Mouse (Mus musculus): ENCODE results near the gene Slc38a6. TPM values are rescaled to one million over a fixed set of nuclear protein-coding genes. Genes with fewer than 3 reads are reported as not detected.

Gene Slc38a6
- polyA plus RNA-seq, 1 experiment from 2014 or later = 7.6 TPM

DNA sequence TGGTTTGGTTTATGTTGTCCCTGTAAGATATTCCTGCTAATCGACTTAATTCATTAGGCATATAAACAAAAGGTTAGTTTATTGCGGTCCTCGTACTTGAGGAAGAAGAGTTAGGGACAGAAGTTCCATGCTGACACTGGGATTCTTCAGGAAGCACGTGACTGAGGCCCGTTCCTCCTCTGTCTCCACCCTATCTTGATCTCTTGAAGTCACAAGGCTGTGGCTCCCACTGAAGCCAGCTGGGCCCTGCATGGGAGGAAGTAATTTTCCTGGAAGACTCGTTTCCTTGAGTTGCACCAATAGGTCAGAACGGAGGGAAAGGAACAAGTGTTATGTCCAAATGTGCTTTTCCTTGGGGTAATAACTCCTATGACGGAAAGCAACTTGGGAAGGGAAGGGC is 1.0 kb downstream of the Slc38a6 start:
- Histone ChIP-seq H3K4me3 (peak overlapping the region; percentile 75), H3K9me3 (replicated peaks) (no peaks in the 10 kb centered on the region), H3K4me2 (peak overlapping the region; percentile 70), H3K36me3 (ENCODE audit: poor library complexity, severe bottlenecking) (peaks cover 11% of the 10 kb centered on the region; the same call in 1 of the 2 replicates), H3K9ac (peak overlapping the region; percentile 87), H3K27me3 (no peaks in the 10 kb centered on the region), H3K4me1 (peaks cover 17% of the 10 kb centered on the region), H3K27ac (no peak overlapping the region)
- WGBS = 75% methylated on average over 8 of the region's 8 CpGs
- ATAC-seq = no peak

DNA sequence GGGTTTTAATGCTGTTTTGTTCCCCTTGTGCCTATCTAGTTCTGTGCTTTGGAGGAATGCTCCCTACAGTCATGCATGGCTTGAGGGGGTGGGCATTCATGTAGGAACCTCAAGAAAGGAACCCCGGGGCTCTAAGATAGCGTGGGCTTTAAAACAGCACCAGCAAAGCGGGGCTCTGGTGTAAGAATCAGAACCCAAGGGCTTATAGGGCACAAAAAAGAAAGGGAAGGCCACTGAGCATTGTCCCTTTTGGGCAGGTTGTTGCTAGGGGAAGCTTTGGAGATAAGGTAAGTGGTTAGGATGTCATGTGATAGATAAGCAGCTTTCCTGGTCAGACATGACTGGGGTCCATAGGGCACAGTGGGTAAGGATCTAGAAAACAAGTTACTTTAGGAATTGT is 2.0 kb downstream of the Slc38a6 start:
- Histone ChIP-seq H3K27me3 (no peaks in the 10 kb centered on the region), H3K4me2 (no peak overlapping the region), H3K4me1 (peaks cover 17% of the 10 kb centered on the region), H3K27ac (no peak overlapping the region), H3K36me3 (ENCODE audit: poor library complexity, severe bottlenecking) (peaks cover 8% of the 10 kb centered on the region; the same call in 1 of the 2 replicates), H3K9me3 (replicated peaks) (no peaks in the 10 kb centered on the region), H3K4me3 (no peak overlapping the region), H3K9ac (no peak overlapping the region)
- no peak for ATAC-seq
- whole genome bisulfite sequencing = 96% methylated on average over 3 of the region's 3 CpGs

DNA sequence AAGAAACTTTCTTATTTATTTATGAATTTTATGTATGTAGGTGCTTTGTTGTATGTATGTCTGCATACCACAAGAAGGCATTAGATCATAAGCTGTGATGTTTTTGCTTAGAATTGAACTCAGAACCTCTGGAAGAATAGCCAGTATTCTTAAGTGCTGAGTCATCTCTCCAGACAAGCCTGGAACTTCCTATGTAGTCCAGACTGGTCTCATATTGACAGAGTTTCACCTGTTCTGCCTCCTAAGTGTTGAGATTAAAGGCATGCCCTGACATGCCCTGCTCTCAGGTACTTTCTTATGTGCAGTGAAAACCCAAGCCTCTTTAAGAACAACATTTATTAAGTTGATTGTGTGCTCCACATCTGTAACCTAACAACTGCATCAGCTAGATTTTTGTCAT is 8.3 kb downstream of the Slc38a6 start:
- H3K36me3 ChIP-seq (ENCODE audit: poor library complexity, severe bottlenecking) = peaks cover 11% of the 10 kb centered on the region
- H3K9me3 ChIP-seq (replicated peaks) = no peaks in the 10 kb centered on the region
- H3K4me2 ChIP-seq = no peak overlapping the region
- no peaks in the 10 kb centered on the region for H3K4me1 ChIP-seq
- H3K4me3 ChIP-seq = no peak overlapping the region
- no peak for ATAC-seq
- no peaks in the 10 kb centered on the region for H3K27me3 ChIP-seq
- H3K27ac ChIP-seq = no peak overlapping the region
- no peak overlapping the region for H3K9ac ChIP-seq

DNA sequence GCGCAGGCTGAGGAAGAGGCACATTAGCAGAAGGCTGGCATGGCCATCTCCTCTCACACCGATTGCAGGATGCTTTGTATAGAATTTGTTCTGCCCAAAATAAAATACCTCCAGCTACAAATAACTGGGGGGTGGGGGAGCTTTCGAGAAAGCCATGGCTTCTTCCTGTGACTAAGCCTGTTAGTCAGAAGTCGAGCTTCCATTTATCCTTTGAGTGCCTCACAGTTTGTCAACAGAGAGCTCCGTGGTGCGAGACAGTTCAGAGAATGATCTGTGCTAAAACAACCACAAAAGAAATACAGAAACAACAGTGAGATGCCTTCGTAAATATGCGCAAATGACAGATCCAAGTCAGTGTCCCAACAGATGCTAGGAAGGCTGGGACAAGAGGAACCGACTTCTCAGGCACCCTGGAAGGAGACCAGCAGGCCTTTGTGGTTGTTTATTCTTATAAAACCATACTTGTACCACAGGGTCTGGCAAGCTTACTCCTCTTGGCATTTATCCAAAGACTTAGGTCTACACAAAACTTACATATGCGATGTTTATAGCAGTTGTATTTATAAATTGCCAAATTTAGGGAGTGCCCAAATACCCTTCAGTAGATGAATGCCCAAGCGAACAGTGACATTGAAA is 9.0 kb downstream of the Slc38a6 start:
- no peak for ATAC-seq
- Histone ChIP-seq H3K4me1 (no peaks in the 10 kb centered on the region), H3K36me3 (ENCODE audit: poor library complexity, severe bottlenecking) (peaks cover 13% of the 10 kb centered on the region), H3K4me3 (no peak overlapping the region), H3K4me2 (no peak overlapping the region), H3K27me3 (no peaks in the 10 kb centered on the region), H3K9ac (no peak overlapping the region), H3K27ac (no peak overlapping the region), H3K9me3 (replicated peaks) (no peaks in the 10 kb centered on the region)
- WGBS = 88% methylated on average over 11 of the region's 11 CpGs

DNA sequence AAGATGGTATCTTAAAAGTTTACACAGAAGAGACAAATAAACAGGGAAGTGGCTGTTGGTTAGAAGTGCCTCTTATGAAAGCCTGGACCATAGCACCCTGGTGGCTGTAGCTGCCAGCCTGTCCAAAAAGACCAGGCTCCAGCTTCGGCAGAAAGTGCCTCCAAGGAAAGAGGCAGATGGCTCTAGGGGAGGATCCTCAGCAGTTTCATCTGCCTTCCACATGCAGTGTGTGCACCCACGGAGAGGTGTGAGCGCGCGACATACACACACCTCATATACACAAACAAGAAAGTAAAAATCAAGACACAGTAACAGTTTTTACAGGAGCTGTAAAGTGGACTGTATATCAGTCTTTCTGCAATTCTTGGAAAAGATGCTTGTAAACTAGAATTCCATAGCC is 12.0 kb downstream of the Slc38a6 start:
- ATAC-seq = no peak
- peaks cover 18% of the 10 kb centered on the region for H3K36me3 ChIP-seq (ENCODE audit: poor library complexity, severe bottlenecking)
- no peak overlapping the region for H3K27ac ChIP-seq
- WGBS = 87% methylated on average over 5 of the region's 5 CpGs
- no peak overlapping the region for H3K9ac ChIP-seq
- no peak overlapping the region for H3K4me2 ChIP-seq
- no peaks in the 10 kb centered on the region for H3K9me3 ChIP-seq (replicated peaks)
- no peaks in the 10 kb centered on the region for H3K27me3 ChIP-seq
- no peak overlapping the region for H3K4me3 ChIP-seq
- H3K4me1 ChIP-seq = no peaks in the 10 kb centered on the region

DNA sequence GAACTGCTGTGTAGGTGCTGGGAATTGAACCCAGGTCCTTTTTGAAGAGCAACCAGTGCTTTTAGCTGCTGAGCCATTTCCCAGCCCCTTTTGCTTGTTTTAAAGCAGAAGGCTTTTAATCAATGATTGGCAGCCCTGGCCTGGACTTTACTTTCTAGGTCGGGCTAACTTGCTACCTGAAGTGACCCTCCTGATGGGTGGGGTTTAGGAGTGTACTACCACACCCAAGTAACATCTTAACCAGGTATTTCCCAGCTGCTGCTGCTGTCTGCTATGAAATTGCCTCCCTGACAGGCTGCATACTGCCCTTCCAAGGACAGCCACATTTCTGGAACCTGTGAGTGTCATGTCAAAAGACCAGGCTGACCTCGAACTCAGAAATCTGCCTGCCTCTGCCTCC is 14.0 kb downstream of the Slc38a6 start:
- Histone ChIP-seq H3K9ac (no peak overlapping the region), H3K36me3 (ENCODE audit: poor library complexity, severe bottlenecking) (peaks cover 10% of the 10 kb centered on the region), H3K4me2 (no peak overlapping the region), H3K27ac (no peak overlapping the region), H3K9me3 (replicated peaks) (no peaks in the 10 kb centered on the region), H3K4me3 (no peak overlapping the region), H3K27me3 (no peaks in the 10 kb centered on the region), H3K4me1 (no peaks in the 10 kb centered on the region)
- no peak for ATAC-seq
- 100% methylated on average over 2 of the region's 2 CpGs for WGBS

DNA sequence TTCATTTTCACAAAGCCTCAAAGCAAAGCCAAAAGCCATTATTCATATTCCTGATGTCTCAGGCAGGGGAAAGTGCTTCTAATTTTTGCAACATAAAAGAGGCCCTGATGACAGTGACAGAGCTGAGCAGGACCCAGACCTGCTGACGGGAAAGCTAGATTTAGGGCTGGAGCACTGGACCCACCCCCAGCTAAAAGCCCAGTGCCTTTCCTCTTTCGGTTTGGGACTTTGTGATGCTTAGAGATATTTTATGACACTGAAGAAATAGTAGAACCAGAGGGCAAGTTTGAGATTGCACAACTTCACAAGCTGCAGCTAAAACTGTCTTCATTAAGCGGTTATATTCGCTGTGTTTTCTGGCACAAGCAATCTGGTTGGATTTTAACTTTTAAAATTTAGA is 18.1 kb downstream of the Slc38a6 start:
- H3K4me3 ChIP-seq = no peak overlapping the region
- 91% methylated on average over 4 of the region's 4 CpGs for WGBS
- peaks cover 8% of the 10 kb centered on the region for H3K36me3 ChIP-seq (ENCODE audit: poor library complexity, severe bottlenecking)
- no peak overlapping the region for H3K4me2 ChIP-seq
- H3K27ac ChIP-seq = no peak overlapping the region
- no peaks in the 10 kb centered on the region for H3K4me1 ChIP-seq
- H3K27me3 ChIP-seq = no peaks in the 10 kb centered on the region
- ATAC-seq = no peak
- H3K9me3 ChIP-seq (replicated peaks) = no peaks in the 10 kb centered on the region
- H3K9ac ChIP-seq = no peak overlapping the region

DNA sequence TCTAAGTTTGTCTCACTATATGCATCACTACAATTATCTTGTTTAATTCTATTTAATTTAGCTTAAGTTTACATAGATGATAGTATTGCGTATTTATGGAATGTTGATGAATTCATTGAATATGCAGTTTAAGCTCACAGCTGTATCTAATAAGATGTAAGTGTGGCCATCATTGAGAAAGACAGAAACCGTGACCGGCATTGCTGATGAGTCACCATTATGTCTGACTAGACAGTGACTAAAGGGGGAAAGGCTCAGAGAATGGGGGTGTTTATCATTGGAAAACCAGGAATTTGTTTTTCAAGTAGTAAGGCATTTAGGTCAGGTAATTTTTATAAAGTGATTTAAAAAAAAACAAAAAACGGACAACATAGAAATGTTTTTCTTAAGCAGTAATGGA is 21.2 kb downstream of the Slc38a6 start:
- no peak overlapping the region for H3K4me3 ChIP-seq
- H3K4me2 ChIP-seq = no peak overlapping the region
- WGBS = 93% methylated on average over 4 of the region's 4 CpGs
- H3K36me3 ChIP-seq (ENCODE audit: poor library complexity, severe bottlenecking) = no peaks in the 10 kb centered on the region
- no peak overlapping the region for H3K9ac ChIP-seq
- H3K9me3 ChIP-seq (replicated peaks) = no peaks in the 10 kb centered on the region
- no peak overlapping the region for H3K27ac ChIP-seq
- H3K4me1 ChIP-seq = no peaks in the 10 kb centered on the region
- no peak for ATAC-seq
- H3K27me3 ChIP-seq = no peaks in the 10 kb centered on the region

DNA sequence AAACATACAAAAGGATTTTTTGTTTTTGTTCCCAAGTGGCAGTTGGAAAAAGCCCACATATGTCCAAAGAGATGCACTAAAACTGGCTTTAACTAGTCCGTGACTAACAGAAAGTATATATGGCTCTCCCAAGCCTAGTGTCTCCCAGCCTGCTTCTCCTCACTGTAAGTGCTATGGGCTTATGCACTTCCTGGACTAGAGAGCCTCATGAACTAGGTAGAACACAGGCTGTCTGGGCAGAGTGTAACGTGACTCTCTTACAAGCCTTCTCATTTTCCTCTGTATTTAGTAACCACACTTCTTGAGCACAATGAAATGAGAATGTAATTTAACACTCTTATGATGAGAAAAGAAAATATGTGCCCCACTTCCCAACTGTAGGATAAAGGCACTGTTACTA is 22.1 kb downstream of the Slc38a6 start:
- WGBS = 91% methylated on average over 2 of the region's 2 CpGs
- Histone ChIP-seq H3K4me2 (no peak overlapping the region), H3K9ac (no peak overlapping the region), H3K36me3 (ENCODE audit: poor library complexity, severe bottlenecking) (no peaks in the 10 kb centered on the region), H3K4me1 (no peaks in the 10 kb centered on the region), H3K27ac (no peak overlapping the region), H3K9me3 (replicated peaks) (no peaks in the 10 kb centered on the region), H3K27me3 (no peaks in the 10 kb centered on the region), H3K4me3 (no peak overlapping the region)
- ATAC-seq = no peak

DNA sequence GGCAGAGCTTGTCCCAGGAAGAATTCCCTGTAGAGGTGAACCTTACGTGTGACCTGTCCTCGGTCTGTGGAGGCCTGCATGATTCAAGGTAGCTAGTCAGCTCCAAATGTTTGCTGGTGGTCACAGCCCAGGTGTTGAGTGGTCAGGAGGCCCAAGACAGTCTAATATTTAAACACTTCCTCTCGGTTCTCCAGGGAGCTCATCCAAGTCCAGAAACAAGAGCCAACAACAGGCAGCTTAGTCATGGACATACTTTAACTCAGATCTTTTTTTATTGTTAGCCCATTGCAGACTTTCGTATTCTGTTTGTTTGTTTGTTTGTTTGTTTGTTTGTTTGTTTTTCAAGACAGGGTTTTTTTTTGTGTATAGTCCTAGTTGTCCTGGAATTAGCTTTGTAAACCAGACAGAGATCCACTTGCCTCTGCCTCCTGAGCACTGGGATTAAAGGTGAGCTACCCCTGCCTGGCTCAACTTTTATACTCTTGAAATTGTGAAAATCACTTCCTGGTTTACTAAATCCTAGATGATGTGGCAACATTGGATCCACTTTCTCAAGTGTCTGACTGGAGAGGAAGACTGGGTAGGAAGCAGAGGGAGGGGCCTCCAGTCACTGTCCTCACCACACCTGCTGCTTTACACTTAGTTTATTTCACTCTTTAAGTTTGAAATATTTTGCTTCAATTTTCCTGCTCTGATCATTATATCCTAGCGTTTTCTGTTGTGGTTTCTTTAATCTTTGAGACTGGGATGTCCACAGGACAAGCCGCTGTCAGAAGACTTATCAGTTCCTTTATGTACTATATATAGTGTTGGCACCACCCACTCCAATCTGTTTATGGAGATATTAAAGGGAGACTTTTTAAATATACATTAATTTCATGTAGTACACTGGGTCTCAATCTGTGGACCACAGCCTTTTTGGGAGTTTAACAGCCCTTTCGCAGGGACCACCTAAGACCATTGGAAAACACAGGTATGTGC is 31.4 kb downstream of the Slc38a6 start:
- WGBS = 95% methylated on average over 7 of the region's 7 CpGs

DNA sequence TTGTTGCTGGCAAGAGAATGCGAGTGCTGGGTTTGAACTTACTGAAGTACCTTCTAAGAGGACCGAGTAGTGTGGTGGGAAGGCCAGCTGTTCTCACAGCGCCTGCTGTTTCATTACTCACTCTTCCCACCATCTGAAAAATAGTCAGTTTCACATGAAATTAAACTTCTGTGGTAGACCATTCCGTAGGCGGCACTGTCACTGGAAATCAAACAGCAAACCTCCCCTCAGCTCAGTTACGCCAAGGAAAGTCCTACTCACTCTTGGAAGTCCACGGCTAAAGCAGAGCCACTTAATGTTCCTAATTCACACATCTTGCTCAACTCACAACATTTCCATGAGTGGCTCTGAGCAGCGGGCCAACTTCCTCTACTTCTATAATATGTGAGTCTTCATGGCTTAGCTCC is 37.6 kb downstream of the Slc38a6 start:
- no peak overlapping the region for H3K27ac ChIP-seq
- WGBS = 90% methylated on average over 8 of the region's 8 CpGs
- no peak overlapping the region for H3K4me3 ChIP-seq
- H3K9me3 ChIP-seq (replicated peaks) = no peaks in the 10 kb centered on the region
- no peaks in the 10 kb centered on the region for H3K36me3 ChIP-seq (ENCODE audit: poor library complexity, severe bottlenecking)
- H3K9ac ChIP-seq = no peak overlapping the region
- H3K4me2 ChIP-seq = no peak overlapping the region
- no peaks in the 10 kb centered on the region for H3K27me3 ChIP-seq
- no peaks in the 10 kb centered on the region for H3K4me1 ChIP-seq
- no peak for ATAC-seq

More for the DNA sequence above, 31.4 kb downstream of the Slc38a6 start:
- no peak for ATAC-seq
- Histone ChIP-seq H3K4me3 (no peak overlapping the region), H3K27ac (no peak overlapping the region), H3K9me3 (replicated peaks) (no peaks in the 10 kb centered on the region), H3K36me3 (ENCODE audit: poor library complexity, severe bottlenecking) (peaks cover 6% of the 10 kb centered on the region; the same call in 1 of the 2 replicates), H3K4me1 (no peaks in the 10 kb centered on the region), H3K4me2 (no peak overlapping the region), H3K9ac (no peak overlapping the region), H3K27me3 (no peaks in the 10 kb centered on the region)

DNA sequence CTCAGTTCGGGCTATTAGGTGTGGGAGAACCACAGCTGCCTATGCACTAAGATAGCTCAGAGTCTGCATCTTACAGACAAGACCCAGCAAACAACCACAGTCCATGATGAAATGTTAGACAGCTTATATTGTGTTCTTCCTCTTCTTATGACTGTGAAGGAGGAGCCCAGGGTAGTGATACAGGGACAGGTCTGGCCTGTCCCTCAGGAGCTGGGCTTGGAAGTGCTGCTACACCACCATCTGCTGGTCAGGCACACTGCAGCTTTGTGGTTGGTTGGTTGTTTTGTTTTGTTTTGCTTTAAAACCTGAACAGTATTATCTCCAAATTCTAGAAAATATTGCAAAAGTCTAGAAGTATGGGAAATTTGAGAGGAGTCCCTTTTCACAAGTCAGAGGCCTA is 38.2 kb downstream of the Slc38a6 start:
- no peak for ATAC-seq
- no peak overlapping the region for H3K4me2 ChIP-seq
- H3K4me1 ChIP-seq = no peaks in the 10 kb centered on the region
- H3K27ac ChIP-seq = no peak overlapping the region
- no peak overlapping the region for H3K9ac ChIP-seq
- H3K4me3 ChIP-seq = no peak overlapping the region
- 94% methylated on average over 1 of the region's 1 CpGs for WGBS
- H3K9me3 ChIP-seq (replicated peaks) = no peaks in the 10 kb centered on the region
- H3K36me3 ChIP-seq (ENCODE audit: poor library complexity, severe bottlenecking) = no peaks in the 10 kb centered on the region
- H3K27me3 ChIP-seq = no peaks in the 10 kb centered on the region
